Mouse (Mus musculus) hindbrain, embryonic 13.5 days (tissue): ENCODE measurements around the gene Slamf1. TPM values are rescaled to one million over a fixed set of nuclear protein-coding genes. Genes with fewer than 3 reads are reported as not detected.
A peak's percentile ranks its signal among the peaks of the same experiment; 100 is the strongest.
"Not testable (repeated sequence)": the region's sequence is repeated elsewhere in the genome, so short reads cannot be mapped to it uniquely, and the experiment has no call there.

ENCODE experiments used
- ATAC-seq: fragments of 200-750 bp; cut with Nextera tagmentation; 2 replicates; pipeline ENCODE4 v1.8.0; 2017; ENCODE audit warnings: moderate TSS enrichment; ENCODE audit not compliant: low FRiP score
- H3K27ac ChIP-seq: fragments of 300-500 bp; sonication (generic); 2 replicates; pipeline ENCODE4 v1.5.1; 2015; ENCODE audit warnings: inconsistent platforms, mild to moderate bottlenecking, moderate library complexity
- H3K27me3 ChIP-seq: fragments of 300-500 bp; sonication (generic); 2 replicates; pipeline ENCODE4 v1.6.1; 2015; ENCODE audit warnings: mild to moderate bottlenecking, inconsistent platforms
- H3K36me3 ChIP-seq: fragments of 300-500 bp; sonication (generic); 2 replicates; pipeline ENCODE4 v1.6.1; 2015; ENCODE audit warnings: mild to moderate bottlenecking, inconsistent platforms
- H3K4me1 ChIP-seq: fragments of 300-500 bp; sonication (generic); replicated peaks from 2 replicates; pipeline ENCODE4 v1.6.1; 2015; ENCODE audit warnings: inconsistent platforms
- H3K4me2 ChIP-seq: fragments of 300-500 bp; sonication (generic); 2 replicates; pipeline ENCODE4 v1.6.1; 2015; ENCODE audit warnings: inconsistent platforms, mild to moderate bottlenecking, moderate library complexity
- H3K4me3 ChIP-seq: fragments of 300-500 bp; sonication (generic); 2 replicates; pipeline ENCODE4 v1.5.1; 2015; ENCODE audit warnings: mild to moderate bottlenecking, inconsistent platforms
- H3K9ac ChIP-seq: fragments of 300-500 bp; sonication (generic); 2 replicates; pipeline ENCODE4 v1.6.1; 2015; ENCODE audit warnings: mild to moderate bottlenecking, inconsistent platforms
- H3K9me3 ChIP-seq: fragments of 300-500 bp; sonication (generic); 2 replicates; pipeline ENCODE4 v1.6.1; 2016; ENCODE audit warnings: inconsistent platforms
- WGBS: fragments of 180-500 bp; shearing (Covaris S2); methylation state at CpG from one replicate; pipeline ENCODE4 v1.1.7; 2015; 5-methylcytosine and 5-hydroxymethylcytosine counted together
- polyA plus RNA-seq: library from polyadenylated mRNA; unstranded; fragments of >200 nt; fragmentation: Nextera tagmentation; extraction: Ambion mirVana; gene quantifications from 2 replicates; pipeline ENCODE4 v1.2.1, GENCODE M21; 2015

The Slamf1 gene
- polyA plus RNA-seq, 1 experiment from 2014 or later, result 0.40 TPM

DNA sequence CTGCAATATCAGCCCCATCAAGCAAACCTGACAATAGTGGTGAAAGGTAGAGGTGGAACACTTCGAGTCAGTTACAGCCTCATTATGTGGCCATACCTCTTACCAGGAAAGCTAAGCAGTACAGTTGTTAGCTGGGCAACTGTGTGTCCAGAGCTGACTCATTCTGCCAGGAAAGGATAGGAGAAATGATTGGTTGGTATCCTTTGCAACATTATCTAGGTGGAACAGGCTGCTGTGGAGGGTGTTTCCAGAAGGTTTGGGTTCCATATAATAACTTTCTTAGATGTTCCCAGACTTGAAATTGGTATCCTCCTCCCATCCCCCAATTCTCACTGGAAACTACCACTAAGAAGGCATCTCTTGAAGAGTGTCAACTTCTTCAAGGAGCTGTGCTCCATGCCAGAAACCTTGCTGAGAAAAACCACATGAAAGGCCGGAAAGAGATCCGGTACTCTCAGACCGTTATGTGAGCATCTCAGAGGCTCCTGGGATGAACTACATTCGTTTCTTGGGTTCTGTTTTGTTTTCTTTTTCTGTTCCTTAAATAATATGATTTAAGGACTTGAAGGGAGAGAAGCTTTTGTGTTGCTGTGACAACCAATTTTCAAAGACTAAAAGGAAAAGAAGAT, 15.5 kb downstream of the Slamf1 start:
- no peak overlapping the region for H3K9ac ChIP-seq
- H3K4me2 ChIP-seq, result no peak overlapping the region
- ATAC-seq, result no peak
- H3K36me3 ChIP-seq, result no peaks in the 10 kb centered on the region
- no peak overlapping the region for H3K4me3 ChIP-seq
- WGBS, result 85% methylated on average over 5 of the region's 5 CpGs
- no peaks in the 10 kb centered on the region for H3K4me1 ChIP-seq
- H3K9me3 ChIP-seq, result no peaks in the 10 kb centered on the region
- H3K27me3 ChIP-seq, result no peaks in the 10 kb centered on the region
- no peak overlapping the region for H3K27ac ChIP-seq

DNA sequence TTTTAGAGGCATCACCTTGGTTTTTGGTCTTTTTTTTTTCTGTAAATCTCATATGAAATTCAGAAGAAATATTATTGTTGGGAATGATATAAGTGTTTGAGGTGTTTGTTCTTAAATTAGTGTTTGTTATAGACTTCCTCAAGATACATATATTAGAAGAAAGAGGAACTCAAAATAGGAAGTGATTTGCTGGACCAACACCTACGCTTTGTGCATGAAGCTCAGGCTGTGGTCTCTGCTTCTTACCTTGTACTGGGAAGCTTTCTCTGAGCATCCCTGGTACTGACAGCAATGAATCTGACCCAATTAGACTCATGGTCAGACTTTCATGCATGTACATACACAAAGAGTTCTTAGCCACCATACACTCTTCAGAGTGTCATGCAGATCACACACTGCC, 18.9 kb downstream of the Slamf1 start:
- Histone ChIP-seq H3K4me3 (no peak overlapping the region), H3K9me3 (no peaks in the 10 kb centered on the region), H3K9ac (no peak overlapping the region), H3K4me1 (no peaks in the 10 kb centered on the region), H3K36me3 (no peaks in the 10 kb centered on the region), H3K27ac (no peak overlapping the region), H3K27me3 (no peaks in the 10 kb centered on the region), H3K4me2 (no peak overlapping the region)
- ATAC-seq, result no peak
- 100% methylated on average over 1 of the region's 1 CpGs for WGBS

DNA sequence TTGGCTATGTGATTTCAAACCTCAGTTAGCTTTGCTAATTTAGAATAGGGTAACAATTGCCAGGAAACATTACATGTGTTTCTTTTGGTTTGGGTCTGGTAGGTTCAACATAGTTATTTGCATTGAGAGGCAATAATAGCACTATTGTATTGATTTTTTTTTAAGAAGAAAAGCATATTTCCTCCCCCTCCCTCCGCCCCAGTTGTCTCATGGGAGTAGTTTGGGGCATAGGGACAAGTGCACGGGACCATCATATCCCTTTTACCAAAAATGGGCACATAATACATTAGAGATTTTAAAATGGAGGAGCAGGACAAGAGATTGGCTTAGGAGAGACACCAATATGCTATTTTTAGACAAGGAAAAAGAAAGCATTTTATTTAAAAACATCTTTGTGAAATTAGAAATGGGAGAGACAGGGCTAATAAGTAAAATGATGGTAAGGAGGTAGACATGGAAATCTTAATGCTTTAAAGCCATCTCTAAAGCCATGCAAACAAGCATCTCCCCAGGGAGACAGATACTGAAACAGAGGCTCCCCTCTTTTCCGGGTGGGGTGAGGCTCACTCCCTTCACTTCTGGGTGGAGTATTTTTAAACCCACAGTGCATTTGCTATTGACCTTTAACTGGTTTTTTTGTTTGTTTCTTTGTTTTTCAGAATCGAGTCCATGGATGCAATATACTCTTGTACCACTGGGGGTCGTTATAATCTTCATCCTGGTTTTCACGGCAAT, 20.5 kb downstream of the Slamf1 start:
- no peak for ATAC-seq
- no peak overlapping the region for H3K4me3 ChIP-seq
- H3K4me2 ChIP-seq, result no peak overlapping the region
- no peaks in the 10 kb centered on the region for H3K36me3 ChIP-seq
- no peak overlapping the region for H3K27ac ChIP-seq
- H3K27me3 ChIP-seq, result no peaks in the 10 kb centered on the region
- H3K9me3 ChIP-seq, result no peaks in the 10 kb centered on the region
- 73% methylated on average over 6 of the region's 6 CpGs for WGBS
- H3K4me1 ChIP-seq, result no peaks in the 10 kb centered on the region
- H3K9ac ChIP-seq, result no peak overlapping the region

DNA sequence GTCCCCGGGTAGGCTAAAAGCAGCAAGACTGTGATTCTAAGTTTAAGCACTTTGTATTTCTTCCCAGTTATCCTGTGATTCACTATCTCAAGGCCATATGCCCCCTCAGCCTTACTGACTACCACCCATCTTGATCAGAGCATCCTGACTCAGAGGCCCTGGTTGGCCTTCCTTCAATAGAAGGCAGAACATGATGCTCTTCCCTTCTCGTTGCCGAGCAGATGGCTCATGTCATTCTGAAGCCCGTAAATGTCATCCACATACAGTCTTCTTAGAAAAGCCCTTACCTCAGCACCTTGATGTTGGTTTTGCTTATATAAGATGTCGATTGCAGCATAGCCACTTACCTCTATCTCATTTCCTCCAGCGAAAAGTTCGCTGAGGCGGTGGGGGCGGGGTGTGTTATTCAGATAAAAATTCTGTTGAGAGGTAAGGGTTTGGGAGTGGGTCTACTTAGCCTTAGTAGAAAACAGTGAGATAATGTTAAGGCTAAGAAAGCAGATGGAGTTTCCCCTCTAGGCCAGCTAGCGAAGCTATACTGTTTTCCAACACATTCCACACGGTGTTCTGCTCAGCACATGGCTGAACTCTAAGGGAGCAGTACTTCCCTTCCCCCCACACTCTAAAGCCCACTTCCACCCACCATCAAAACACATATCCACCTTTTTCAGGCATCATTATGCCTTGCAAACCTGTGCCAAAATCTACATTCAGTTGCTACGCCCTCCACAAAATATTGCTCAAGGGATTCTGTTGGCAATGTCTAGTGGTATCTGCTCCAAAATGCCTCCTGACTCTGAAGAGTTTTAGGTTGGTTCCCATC, 21.7 kb downstream of the Slamf1 start:
- 89% methylated on average over 12 of the region's 12 CpGs for WGBS
- no peak overlapping the region for H3K4me2 ChIP-seq
- no peaks in the 10 kb centered on the region for H3K27me3 ChIP-seq
- H3K9ac ChIP-seq, result no peak overlapping the region
- no peak for ATAC-seq
- no peaks in the 10 kb centered on the region for H3K4me1 ChIP-seq
- H3K27ac ChIP-seq, result no peak overlapping the region
- H3K4me3 ChIP-seq, result no peak overlapping the region
- H3K36me3 ChIP-seq, result no peaks in the 10 kb centered on the region
- no peaks in the 10 kb centered on the region for H3K9me3 ChIP-seq

DNA sequence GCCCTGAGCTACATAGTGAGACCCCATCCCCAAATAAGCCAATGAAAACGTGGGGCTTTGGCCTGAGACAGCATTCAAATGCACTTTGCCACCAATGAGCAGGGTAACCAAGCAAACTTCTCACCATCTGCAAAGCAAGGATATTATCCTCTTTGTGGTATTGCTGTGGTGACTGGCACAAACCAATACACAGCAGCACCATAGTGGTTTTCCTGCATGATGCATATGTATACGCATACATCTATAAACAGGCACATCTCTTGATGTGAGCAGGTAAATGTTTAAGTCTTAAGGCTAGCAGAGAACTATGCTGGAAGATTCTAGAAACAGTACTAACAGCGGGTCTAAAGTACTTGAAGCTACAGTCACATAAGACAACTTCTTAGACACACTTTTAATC, 22.5 kb downstream of the Slamf1 start:
- H3K27ac ChIP-seq, result no peak overlapping the region
- H3K9ac ChIP-seq, result no peak overlapping the region
- no peak for ATAC-seq
- H3K4me2 ChIP-seq, result no peak overlapping the region
- H3K27me3 ChIP-seq, result no peaks in the 10 kb centered on the region
- WGBS, result 88% methylated on average over 3 of the region's 3 CpGs
- no peaks in the 10 kb centered on the region for H3K4me1 ChIP-seq
- no peaks in the 10 kb centered on the region for H3K36me3 ChIP-seq
- H3K4me3 ChIP-seq, result no peak overlapping the region
- no peaks in the 10 kb centered on the region for H3K9me3 ChIP-seq

DNA sequence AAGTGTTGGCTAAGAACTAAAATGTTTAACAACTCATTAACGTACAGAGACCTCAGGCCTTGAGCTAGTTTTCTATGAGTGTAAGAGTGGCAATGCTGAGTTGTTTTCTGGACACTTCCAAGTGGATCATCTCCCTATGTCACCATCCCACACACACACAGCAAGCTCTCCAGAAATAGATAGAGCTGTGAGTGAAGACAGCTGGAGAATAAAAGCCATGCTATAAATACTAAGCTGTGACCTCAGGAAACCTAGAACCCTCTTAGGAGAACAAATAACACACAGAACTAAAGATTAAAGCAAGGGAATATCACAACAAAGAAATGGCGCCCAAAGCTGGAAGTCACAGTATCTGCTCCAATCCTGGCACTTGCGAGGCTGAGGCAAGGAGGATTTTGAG, 24.6 kb downstream of the Slamf1 start:
- Histone ChIP-seq H3K9me3 (no peaks in the 10 kb centered on the region), H3K27ac (no peak overlapping the region), H3K4me2 (no peak overlapping the region), H3K4me1 (no peaks in the 10 kb centered on the region), H3K9ac (no peak overlapping the region), H3K4me3 (no peak overlapping the region), H3K27me3 (no peaks in the 10 kb centered on the region), H3K36me3 (no peaks in the 10 kb centered on the region)
- WGBS, result 92% methylated on average over 3 of the region's 3 CpGs
- ATAC-seq, result no peak

DNA sequence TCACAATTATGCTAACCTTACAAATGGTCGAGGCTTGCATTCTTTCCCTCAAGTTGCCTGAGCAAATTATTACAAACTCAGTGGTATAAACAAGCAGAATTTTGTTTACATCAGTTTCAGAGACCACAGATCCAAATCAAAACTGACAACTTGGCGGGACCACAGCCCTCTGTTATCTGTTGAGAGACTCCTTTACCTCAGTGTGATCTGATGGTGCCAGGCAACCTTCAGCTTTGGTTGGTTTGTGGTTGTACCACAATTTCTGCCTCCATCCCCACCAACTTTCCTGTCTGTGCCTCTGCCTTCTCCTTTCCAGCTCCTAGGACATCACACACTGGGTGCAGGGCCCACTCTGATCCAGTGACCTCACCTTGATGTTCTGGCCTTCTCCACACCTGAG, 29.3 kb downstream of the Slamf1 start:
- no peaks in the 10 kb centered on the region for H3K27me3 ChIP-seq
- no peak overlapping the region for H3K9ac ChIP-seq
- no peak overlapping the region for H3K4me3 ChIP-seq
- no peaks in the 10 kb centered on the region for H3K4me1 ChIP-seq
- no peaks in the 10 kb centered on the region for H3K9me3 ChIP-seq
- ATAC-seq, result no peak
- no peak overlapping the region for H3K4me2 ChIP-seq
- H3K36me3 ChIP-seq, result no peaks in the 10 kb centered on the region
- H3K27ac ChIP-seq, result no peak overlapping the region
- WGBS, result 81% methylated on average over 2 of the region's 2 CpGs

DNA sequence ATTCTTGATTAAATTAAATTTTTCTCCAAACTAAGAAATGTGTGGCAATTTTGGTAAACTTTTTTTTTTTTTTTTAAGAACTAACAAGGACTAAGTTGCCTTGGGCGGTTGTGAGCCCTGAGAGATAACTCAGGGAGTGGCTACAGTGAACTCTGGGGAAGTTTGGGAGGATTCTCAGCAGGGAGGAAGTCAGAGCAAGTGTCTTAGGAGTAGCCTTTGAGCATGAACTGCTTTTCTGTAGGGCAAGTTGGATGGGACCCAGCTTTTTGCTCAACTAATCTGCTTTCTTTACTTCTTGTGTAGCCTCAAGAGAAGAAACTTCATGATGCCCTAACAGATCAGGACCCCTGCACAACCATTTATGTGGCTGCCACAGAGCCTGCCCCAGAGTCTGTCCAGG, 30.9 kb downstream of the Slamf1 start:
- no peak overlapping the region for H3K4me3 ChIP-seq
- no peaks in the 10 kb centered on the region for H3K4me1 ChIP-seq
- H3K9me3 ChIP-seq, result no peaks in the 10 kb centered on the region
- no peak for ATAC-seq
- 61% methylated on average over 1 of the region's 1 CpGs for whole genome bisulfite sequencing
- H3K27ac ChIP-seq, result no peak overlapping the region
- H3K4me2 ChIP-seq, result no peak overlapping the region
- no peaks in the 10 kb centered on the region for H3K36me3 ChIP-seq
- H3K27me3 ChIP-seq, result no peaks in the 10 kb centered on the region
- no peak overlapping the region for H3K9ac ChIP-seq

DNA sequence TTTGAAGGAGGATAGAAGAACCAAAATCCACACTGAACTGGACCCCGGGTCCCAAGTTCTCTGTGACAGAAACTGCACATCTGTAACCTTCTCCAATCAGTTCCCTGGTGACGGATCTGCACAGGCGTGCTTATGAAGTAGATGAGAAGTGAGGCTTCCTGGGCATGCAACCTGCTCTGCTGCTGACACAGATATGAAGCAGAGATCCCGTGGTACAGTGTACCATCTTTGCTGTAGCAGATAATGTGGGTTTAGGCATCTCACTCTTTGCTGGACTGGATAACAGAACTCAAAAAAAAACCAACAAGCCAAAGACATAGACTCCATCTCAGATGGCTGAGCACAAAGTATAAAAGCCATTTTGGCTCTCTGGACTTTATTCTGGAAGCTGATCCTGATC, 32.7 kb downstream of the Slamf1 start:
- no peaks in the 10 kb centered on the region for H3K36me3 ChIP-seq
- H3K4me1 ChIP-seq, result no peaks in the 10 kb centered on the region
- H3K27me3 ChIP-seq, result no peaks in the 10 kb centered on the region
- H3K27ac ChIP-seq, result no peak overlapping the region
- no peaks in the 10 kb centered on the region for H3K9me3 ChIP-seq
- no peak overlapping the region for H3K9ac ChIP-seq
- no peak for ATAC-seq
- H3K4me3 ChIP-seq, result no peak overlapping the region
- no peak overlapping the region for H3K4me2 ChIP-seq
- 81% methylated on average over 4 of the region's 4 CpGs for WGBS

DNA sequence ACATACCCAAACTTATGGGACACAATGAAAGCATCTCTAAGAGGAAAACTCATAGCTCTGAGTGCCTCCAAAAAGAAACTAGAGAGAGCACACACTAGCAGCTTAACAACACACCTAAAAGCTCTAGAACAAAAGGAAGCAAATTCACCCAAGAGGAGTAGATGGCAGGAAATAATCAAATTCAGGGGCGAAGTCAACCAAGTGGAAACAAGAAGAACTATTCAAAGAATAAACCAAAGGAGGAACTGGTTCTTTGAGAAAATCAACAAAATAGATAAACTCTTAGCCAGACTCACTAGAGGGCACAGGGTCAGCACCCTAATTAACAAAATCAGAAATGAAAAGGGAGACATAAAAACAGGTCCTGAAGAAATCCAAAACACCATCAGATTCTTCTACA, 44.1 kb downstream of the Slamf1 start:
- H3K36me3 ChIP-seq, H3K4me3 ChIP-seq, H3K4me2 ChIP-seq, H3K9me3 ChIP-seq, ATAC-seq, H3K27me3 ChIP-seq, H3K4me1 ChIP-seq, H3K9ac ChIP-seq, H3K27ac ChIP-seq: not testable (repeated sequence)
- WGBS, result 91% methylated on average over 1 of the region's 1 CpGs

DNA sequence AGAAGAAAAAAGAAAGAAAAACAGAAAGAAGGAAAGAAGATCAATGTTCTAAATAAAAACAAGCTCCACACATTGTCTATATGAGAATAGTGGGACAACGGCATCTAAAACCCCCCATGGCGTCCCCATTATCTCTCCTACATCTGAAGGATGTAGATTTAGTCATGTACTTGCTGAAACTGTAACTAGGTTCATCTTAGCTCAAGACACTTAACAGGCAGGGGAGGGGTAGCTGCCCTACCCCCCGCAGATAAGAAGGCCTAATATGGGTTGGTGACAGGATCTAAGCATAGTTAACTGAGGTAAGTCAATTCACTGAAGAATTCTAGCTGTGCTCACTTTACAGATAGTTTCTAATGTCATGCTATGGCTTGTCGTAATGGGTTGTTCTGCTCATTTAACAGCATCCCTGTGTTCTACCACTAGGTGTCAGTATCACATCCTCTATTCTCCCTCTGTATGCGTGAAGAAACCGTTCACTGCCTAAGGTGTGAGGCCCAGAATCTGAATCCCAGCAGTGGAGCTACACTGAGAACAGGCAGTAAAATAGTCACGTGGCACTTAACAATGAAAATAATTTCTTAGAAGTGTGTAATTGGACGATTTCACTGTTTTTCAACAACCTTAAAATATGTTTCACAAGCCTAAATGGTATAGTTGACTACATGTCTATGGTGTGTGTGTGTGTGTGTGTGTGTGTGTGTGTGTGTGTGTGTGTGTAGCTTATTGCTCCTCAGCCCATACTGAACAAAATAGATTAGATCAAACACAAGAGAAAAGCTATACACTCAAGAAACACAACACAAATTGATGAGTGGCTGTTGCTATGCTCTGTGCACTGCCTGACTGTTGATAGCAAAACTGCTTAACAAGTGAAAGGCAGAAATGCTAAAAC, 48.9 kb downstream of the Slamf1 start:
- Histone ChIP-seq H3K27ac (no peak overlapping the region), H3K4me1 (no peaks in the 10 kb centered on the region), H3K4me3 (no peak overlapping the region), H3K36me3 (no peaks in the 10 kb centered on the region), H3K9me3 (no peaks in the 10 kb centered on the region), H3K27me3 (no peaks in the 10 kb centered on the region), H3K9ac (no peak overlapping the region), H3K4me2 (no peak overlapping the region)
- 14% methylated on average over 8 of the region's 8 CpGs for WGBS
- peak; percentile 94 for ATAC-seq

DNA sequence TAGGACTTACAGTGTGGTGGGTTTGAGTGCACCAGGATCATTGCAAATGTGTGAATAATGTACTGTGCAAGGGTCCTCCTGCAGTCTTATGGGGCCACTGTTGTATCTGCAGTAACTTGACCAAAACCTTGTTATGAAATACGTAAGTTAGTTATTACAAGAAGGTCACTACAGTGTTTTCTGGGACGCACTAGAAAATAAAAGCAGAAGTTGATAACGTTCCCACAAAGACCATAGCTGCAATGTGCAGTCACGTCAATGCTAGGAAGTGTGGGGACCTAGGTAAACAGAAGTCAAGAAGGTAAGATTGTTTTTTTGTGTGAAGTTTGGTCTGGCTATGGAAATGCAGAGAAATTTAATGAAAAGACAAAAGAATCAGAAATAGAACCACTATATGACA, 50.1 kb downstream of the Slamf1 start:
- Histone ChIP-seq H3K9me3 (no peaks in the 10 kb centered on the region), H3K4me3 (no peak overlapping the region), H3K27me3 (no peaks in the 10 kb centered on the region), H3K36me3 (no peaks in the 10 kb centered on the region), H3K9ac (no peak overlapping the region), H3K4me2 (no peak overlapping the region), H3K4me1 (no peaks in the 10 kb centered on the region), H3K27ac (no peak overlapping the region)
- no peak for ATAC-seq
- WGBS, result 87% methylated on average over 4 of the region's 4 CpGs
